21 mouse cellular contexts compared by ENCODE assay signal in genomic region chr4:76136625-76137024, GRCm38 (mm10).
DNase-seq lines count a peak whose midpoint lies in the region; ATAC-seq lines count a peak whose summit lies in the region.
"Had no signal": no experiment of that assay in that cellular context is flagged by ENCODE, and none has a peak within 500 bp of the region (broad histone marks: within the 10 kb centered on the region; RNA-seq: fewer than 3 reads in every experiment).

No protein-coding gene starts in this region.

- H3K9ac ChIP-seq in forebrain, embryonic 14.5 days (ENCODE audit: low read length), result no peak overlapping the region
- H3K9ac ChIP-seq in forebrain, embryonic 11.5 days (ENCODE audit: low read length), result no peak overlapping the region
- H3K9ac ChIP-seq in hindbrain, embryonic 11.5 days (ENCODE audit: low read depth, low read length), result no peak overlapping the region
- H3K9ac ChIP-seq: hindbrain, embryonic 15.5 days; limb, embryonic 13.5 days; liver, embryonic 13.5 days; lung, embryonic 14.5 days had no signal

- 75% methylated on average over 14 of the region's 14 CpGs for WGBS in forebrain, embryonic 14.5 days
- 86% methylated on average over 14 of the region's 14 CpGs for WGBS in forebrain, embryonic 11.5 days
- 89% methylated on average over 14 of the region's 14 CpGs for whole genome bisulfite sequencing in hindbrain, embryonic 11.5 days

- no peaks in the 10 kb centered on the region for H3K4me1 ChIP-seq in forebrain, embryonic 14.5 days (ENCODE audit: control insufficient read depth, insufficient read depth, low read length)
- H3K4me1 ChIP-seq in forebrain, embryonic 11.5 days (replicated peaks; ENCODE audit: control insufficient read depth, insufficient read depth, low read length), result no peaks in the 10 kb centered on the region
- H3K4me1 ChIP-seq in hindbrain, embryonic 11.5 days (replicated peaks; ENCODE audit: control insufficient read depth, insufficient read depth, low read length), result no peaks in the 10 kb centered on the region
- H3K4me1 ChIP-seq: hindbrain, embryonic 15.5 days; limb, embryonic 13.5 days; liver, embryonic 13.5 days had no signal

- H3K36me3 ChIP-seq in forebrain, embryonic 14.5 days (ENCODE audit: control insufficient read depth, insufficient read depth, low read length), result no peaks in the 10 kb centered on the region
- H3K36me3 ChIP-seq in forebrain, embryonic 11.5 days (ENCODE audit: control insufficient read depth, insufficient read depth, low read length), result no peaks in the 10 kb centered on the region
- no peaks in the 10 kb centered on the region for H3K36me3 ChIP-seq in hindbrain, embryonic 11.5 days (ENCODE audit: control insufficient read depth, insufficient read depth, low read length)
- H3K36me3 ChIP-seq: hindbrain, embryonic 15.5 days; liver, embryonic 13.5 days had no signal

- no peak overlapping the region for H3K4me3 ChIP-seq in forebrain, embryonic 14.5 days (ENCODE audit: low read depth, low read length)
- H3K4me3 ChIP-seq in forebrain, embryonic 11.5 days (ENCODE audit: low read depth, low read length), result no peak overlapping the region
- H3K4me3 ChIP-seq in hindbrain, embryonic 11.5 days (ENCODE audit: low read depth, low read length), result no peak overlapping the region
- H3K4me3 ChIP-seq: hindbrain, embryonic 15.5 days; limb, embryonic 13.5 days; liver, embryonic 13.5 days had no signal

- peak; percentile 72; the same call in 1 of the 2 replicates for ATAC-seq in forebrain, embryonic 14.5 days
- no peak for ATAC-seq in forebrain, embryonic 11.5 days (replicated peaks; ENCODE audit: low FRiP score)
- ATAC-seq in hindbrain, embryonic 11.5 days (ENCODE audit: low FRiP score), result no peak
- ATAC-seq: activated CD4-positive, CD25-positive, alpha-beta regulatory T cell, adult 4 months had no signal

- no peaks in the 10 kb centered on the region for H3K27me3 ChIP-seq in forebrain, embryonic 14.5 days (replicated peaks; ENCODE audit: control insufficient read depth, insufficient read depth, low read length)
- H3K27me3 ChIP-seq in forebrain, embryonic 11.5 days (ENCODE audit: control insufficient read depth, insufficient read depth, low read length), result no peaks in the 10 kb centered on the region
- H3K27me3 ChIP-seq in hindbrain, embryonic 11.5 days (ENCODE audit: control insufficient read depth, insufficient read depth, low read length), result no peaks in the 10 kb centered on the region
- H3K27me3 ChIP-seq: hindbrain, embryonic 15.5 days; limb, embryonic 13.5 days; liver, embryonic 13.5 days had no signal

- DNase-seq in forebrain, embryonic 14.5 days (ENCODE audit: low spot score), result peak; percentile 20
- DNase-seq in forebrain, embryonic 11.5 days (ENCODE audit: low spot score), result no peak
- DNase-seq in right cerebral cortex, postnatal 4 days, result peak; percentile 3
- no peak for DNase-seq in right cerebral cortex, postnatal 36 days (ENCODE audit: low spot score in 2 of 2)
- DNase-seq in cerebellum, adult 8-10 months, result peak; percentile 28
- peak; percentile 29 to 37 for DNase-seq in cerebellum, postnatal 36 days
- DNase-seq in hindbrain, embryonic 11.5 days (ENCODE audit: low spot score), result no peak
- DNase-seq in left cerebral cortex, adult 18-20 months (ENCODE audit: low spot score in 2 of 2), result no peak
- DNase-seq: adrenal gland, postnatal 36 days; gastrocnemius, postnatal 36 days; heart, postnatal 4 days; kidney, adult 8-10 months; kidney, postnatal 10 days; liver, embryonic 13.5 days; lung, embryonic 14.5 days; midbrain, embryonic 14.5 days; right cerebral cortex, postnatal 14 days; thymus, postnatal 14 days had no signal

- no peaks in the 10 kb centered on the region for H3K9me3 ChIP-seq in forebrain, embryonic 14.5 days (replicated peaks; ENCODE audit: control insufficient read depth, low read length)
- H3K9me3 ChIP-seq in forebrain, embryonic 11.5 days (ENCODE audit: control insufficient read depth, low read length), result no peaks in the 10 kb centered on the region
- no peaks in the 10 kb centered on the region for H3K9me3 ChIP-seq in hindbrain, embryonic 11.5 days (ENCODE audit: control insufficient read depth, low read length)
- H3K9me3 ChIP-seq: hindbrain, embryonic 15.5 days; limb, embryonic 13.5 days; liver, embryonic 13.5 days had no signal

- H3K27ac ChIP-seq in forebrain, embryonic 14.5 days (ENCODE audit: low read depth, low read length), result no peak overlapping the region
- no peak overlapping the region for H3K27ac ChIP-seq in forebrain, embryonic 11.5 days (ENCODE audit: low read depth, low read length)
- no peak overlapping the region for H3K27ac ChIP-seq in hindbrain, embryonic 11.5 days (ENCODE audit: low read depth, low read length)
- H3K27ac ChIP-seq: hindbrain, embryonic 15.5 days; limb, embryonic 13.5 days; liver, embryonic 13.5 days had no signal

- H3K4me2 ChIP-seq in forebrain, embryonic 14.5 days (ENCODE audit: low read length), result no peak overlapping the region
- H3K4me2 ChIP-seq in forebrain, embryonic 11.5 days (ENCODE audit: low read depth, low read length, severe bottlenecking), result no peak overlapping the region
- no peak overlapping the region for H3K4me2 ChIP-seq in hindbrain, embryonic 11.5 days (replicated peaks; ENCODE audit: low read depth, low read length)
- H3K4me2 ChIP-seq: hindbrain, embryonic 15.5 days; limb, embryonic 13.5 days; liver, embryonic 13.5 days; lung, embryonic 14.5 days had no signal

Comparison
In these comparisons a context has a peak if more than half of its experiments do, and no peak if none do; other contexts are left out.
1. DNase-seq: peak in forebrain, embryonic 14.5 days (single experiment), right cerebral cortex, postnatal 4 days (single experiment), cerebellum, adult 8-10 months (single experiment) and cerebellum, postnatal 36 days (2 of 2); none in forebrain, embryonic 11.5 days (single experiment), right cerebral cortex, postnatal 36 days (0 of 2), hindbrain, embryonic 11.5 days (single experiment) and left cerebral cortex, adult 18-20 months (0 of 2).